Mouse (Mus musculus) adrenal gland, adult 2 months (tissue): ENCODE results near the gene Cend1. TPM values are rescaled to one million over a fixed set of nuclear protein-coding genes. Genes with fewer than 3 reads are reported as not detected.

Experiments
- DNase-seq: peaks from one replicate; pipeline ENCODE4 v3.0.0; 2021
- long read RNA-seq: library from polyadenylated mRNA; stranded (forward); transcript quantifications from one replicate; pipeline ENCODE4 v2.0.0, GENCODE M21; 2021
- polyA plus RNA-seq: library from polyadenylated mRNA; depleted of rRNA; stranded (reverse); fragments of >200 nt; gene quantifications from 2 replicates; pipeline ENCODE4 v1.2.3, GENCODE M21; 2012; rRNA removed
- total RNA-seq, 2 experiments: library from RNA; stranded (reverse); gene quantifications; 2 replicates each; pipeline ENCODE4 v1.2.3; 2021

Gene Cend1
- 1 to 10 TPM; 1.6 to 2.8 TPM for total RNA-seq
- polyA plus RNA-seq = 1.00 and 1.2 TPM in 2 replicates
- long read RNA-seq, partial matches to known transcripts = 0 of 2 reads
- long read RNA-seq, other reads (novel, unspliced or antisense) = 0 of 2 reads

DNA sequence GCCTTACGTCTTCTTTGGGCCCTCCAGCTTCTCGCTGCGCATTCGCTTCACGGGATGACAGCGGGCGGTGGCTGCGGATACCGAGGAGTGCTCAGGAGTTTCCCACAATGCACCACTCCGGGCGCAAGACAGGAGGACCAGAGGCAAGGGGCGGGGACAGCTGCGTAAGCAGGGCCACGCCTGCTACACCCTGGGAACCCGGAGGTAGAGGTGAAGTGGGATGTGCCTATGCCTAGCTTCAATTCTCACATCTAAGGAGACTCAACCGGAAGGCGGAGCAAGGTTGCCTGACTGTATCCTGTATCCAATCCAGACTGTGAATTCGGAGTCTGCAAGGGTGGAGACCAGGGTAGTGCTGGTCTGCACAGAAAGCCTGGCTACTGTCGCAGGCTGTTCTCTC lies at the start of gene Cend1:
Cend1 (minus strand) TSS at position 182 of the 400 bp plus-strand sequence.
- DNase-seq = peak; percentile 69

GRCm38 (mm10) chr7:141478270-141478748 lies 49.0 kb upstream of the Cend1 start:
- peak; percentile 71 for DNase-seq

GRCm38 (mm10) chr7:141477578-141478269 lies 48.4 kb upstream of the Cend1 start:
- peak; percentile 40 for DNase-seq

DNA sequence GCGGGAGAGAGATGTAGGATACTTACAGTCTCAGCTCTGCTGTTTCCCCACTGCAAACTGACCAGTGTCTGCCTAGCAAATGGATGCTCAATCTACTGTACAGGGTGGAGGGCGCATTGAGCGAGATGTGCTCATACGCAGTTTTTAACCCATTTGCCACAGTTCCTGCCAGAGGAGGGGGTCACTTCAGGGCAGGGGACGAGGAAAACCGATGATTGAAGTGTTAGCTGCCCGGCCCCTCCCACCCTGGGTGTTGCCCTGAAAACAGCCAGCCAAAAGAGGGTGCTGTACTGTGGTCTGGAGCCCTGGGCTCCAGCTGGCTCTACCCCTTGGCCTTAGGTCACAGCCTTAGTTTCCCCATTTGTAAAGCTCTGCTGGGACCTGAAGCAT lies 47.7 kb upstream of the Cend1 start:
- peak; percentile 62 for DNase-seq

GRCm38 (mm10) chr7:141476226-141476980 lies 47.1 kb upstream of the Cend1 start:
- peak; percentile 95 for DNase-seq

- DNase-seq = no peak
Observed at GRCm38 (mm10) chr7:141475805-141476158, 46.5 kb upstream of the Cend1 start.

- peak; percentile 92 for DNase-seq
Observed at GRCm38 (mm10) chr7:141475011-141475804, 45.9 kb upstream of the Cend1 start, which contains the start of the genes Polr2l and Tspan4. Polr2l (minus strand) TSS chr7:141475132. Tspan4 (plus strand) TSS chr7:141475240.

DNA sequence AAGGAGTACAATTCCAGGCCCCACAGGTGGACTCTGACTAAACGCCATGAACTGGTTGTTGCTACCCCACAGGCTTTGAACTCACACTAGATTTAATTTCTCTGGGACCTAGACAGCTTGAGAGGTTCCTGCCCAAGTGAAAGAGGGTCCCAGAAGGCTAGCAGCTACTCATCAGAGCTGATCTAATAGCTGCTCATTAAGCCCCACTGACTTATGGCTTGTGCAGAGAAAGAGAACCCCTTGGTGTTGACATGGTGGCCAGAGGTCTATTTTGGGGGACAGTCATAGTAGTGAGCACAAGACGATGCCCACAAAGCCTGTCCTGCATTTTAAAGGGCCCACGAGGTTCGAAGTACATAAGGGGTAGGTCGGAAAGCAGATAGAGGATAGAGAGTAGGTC lies 44.9 kb upstream of the Cend1 start:
- DNase-seq = peak; percentile 27

- DNase-seq = peak; percentile 26
Observed at GRCm38 (mm10) chr7:141472763-141473162, 43.5 kb upstream of the Cend1 start.

DNA sequence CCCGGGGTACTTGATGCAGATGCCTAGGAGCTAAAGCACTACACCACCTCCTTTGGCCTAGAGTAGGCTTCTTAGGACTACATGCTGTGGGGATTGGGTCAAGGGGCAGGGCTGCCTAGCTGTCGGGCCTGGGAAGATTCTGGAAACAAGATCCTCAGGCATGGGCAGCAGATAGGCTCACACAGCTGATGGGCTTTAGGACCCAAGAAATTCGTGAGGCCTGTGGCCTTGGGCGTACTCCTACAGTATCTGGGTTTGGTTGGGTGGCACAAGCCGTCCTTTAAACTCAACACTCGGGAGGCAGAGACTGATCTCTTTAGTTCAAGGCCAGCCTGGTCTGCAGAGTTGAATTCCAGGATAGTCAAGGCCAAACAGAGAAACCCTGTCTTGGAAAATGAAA lies 42.9 kb upstream of the Cend1 start:
- peak; percentile 68 for DNase-seq

GRCm38 (mm10) chr7:141471236-141471635 lies 41.9 kb upstream of the Cend1 start:
- no peak for DNase-seq

DNA sequence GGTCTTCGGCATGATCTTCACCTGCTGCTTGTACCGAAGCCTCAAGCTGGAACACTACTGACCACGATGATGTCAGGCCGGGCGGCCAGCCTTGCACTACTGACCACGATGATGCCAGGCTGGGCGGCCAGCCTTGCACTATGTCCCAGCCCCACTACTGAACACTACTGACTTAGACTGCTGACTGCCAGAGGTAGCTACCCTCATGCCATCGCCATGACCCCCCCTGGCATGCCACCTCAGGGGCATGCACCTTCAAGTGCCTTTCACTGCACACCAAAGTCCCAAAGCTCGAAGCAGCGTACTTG lies 41.3 kb upstream of the Cend1 start:
- DNase-seq = no peak

- peak; percentile 33 for DNase-seq
Observed at GRCm38 (mm10) chr7:141469901-141470636, 40.8 kb upstream of the Cend1 start.

- no peak for DNase-seq
Observed at GRCm38 (mm10) chr7:141469352-141469751, 40.1 kb upstream of the Cend1 start.

DNA sequence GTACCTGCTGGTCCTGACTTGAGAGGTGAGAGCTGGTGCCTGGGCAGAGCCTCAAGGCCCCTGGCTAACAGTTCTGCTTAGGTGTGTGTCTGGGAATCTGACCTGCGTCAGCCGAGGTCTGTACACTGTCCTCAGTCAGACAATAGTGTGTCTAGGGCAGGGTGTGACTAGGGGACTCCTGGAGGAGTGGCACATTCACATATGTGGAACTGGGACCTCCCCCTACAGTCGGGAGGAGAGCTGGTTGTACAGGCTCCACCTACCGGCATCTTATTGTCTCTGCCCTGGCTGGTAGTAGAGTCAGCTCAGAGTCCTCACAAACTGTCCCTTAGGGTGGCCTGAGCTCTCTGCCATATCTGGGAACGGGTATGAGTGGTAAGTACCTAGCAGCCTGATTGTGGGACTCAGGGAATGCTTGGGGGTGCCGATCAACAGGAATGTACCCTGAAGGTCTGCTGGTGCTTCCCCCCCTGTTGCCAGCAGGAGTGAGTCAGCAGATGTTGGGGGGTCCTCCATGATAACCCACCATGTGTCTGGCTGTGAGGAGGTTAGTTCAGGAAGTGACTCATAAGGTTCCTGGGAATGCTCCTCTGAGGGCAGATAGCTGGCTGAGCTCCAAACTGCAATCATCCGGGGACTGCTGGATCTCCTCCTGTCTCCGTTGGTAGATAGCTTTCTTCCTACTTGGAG lies 39.4 kb upstream of the Cend1 start:
- peak; percentile 89 for DNase-seq

DNA sequence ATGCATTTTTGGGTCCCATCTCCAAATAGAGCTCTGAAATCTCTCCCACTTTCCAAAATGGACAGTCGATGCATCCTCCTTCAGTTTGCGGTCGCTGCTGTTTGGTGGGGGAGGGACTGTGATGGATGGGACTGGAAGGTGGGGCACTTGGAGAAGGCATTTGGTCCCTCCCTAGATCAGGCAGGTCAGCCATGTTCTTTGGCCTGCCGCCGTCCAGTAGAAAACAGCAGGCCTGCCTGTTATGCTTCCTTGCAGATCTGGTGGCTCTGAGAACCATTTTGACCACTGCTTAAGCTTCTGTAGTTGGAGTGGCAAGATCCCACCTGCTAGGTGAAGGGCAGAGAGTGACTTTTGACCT lies 38.9 kb upstream of the Cend1 start:
- peak; percentile 67 for DNase-seq

GRCm38 (mm10) chr7:141467230-141468030 lies 38.1 kb upstream of the Cend1 start, which contains the start of gene Cd151:
Cd151 (plus strand) TSS chr7:141467392.
- DNase-seq = peak; percentile 95

GRCm38 (mm10) chr7:141466607-141467148 lies 37.4 kb upstream of the Cend1 start:
- no peak for DNase-seq

DNA sequence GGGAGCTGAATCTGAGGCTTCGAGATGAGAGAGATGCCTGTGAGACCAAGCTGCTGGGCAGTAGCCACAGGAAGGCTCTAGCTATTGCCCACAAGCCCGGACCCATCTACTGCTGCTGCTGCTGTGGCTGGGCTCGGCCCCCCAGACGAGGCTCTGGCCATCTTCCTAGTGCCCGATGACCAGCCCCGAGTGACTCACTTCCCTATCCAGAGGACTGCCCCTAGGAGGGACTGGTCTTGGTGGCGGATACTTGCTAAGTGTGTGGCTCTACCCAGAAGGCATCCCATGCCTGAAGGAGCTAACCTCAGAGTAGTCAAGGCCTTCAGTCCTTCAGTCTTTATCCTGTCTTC lies 36.7 kb upstream of the Cend1 start:
- peak; percentile 65 for DNase-seq
